In genomic region chr14:122393119-122393518, GRCm38 (mm10) we compare ENCODE assay signal across 28 mouse cellular contexts. TPM values are rescaled to one million over a fixed set of nuclear protein-coding genes. Genes with fewer than 3 reads are reported as not detected.
A peak's percentile ranks its signal among the peaks of the same experiment; 100 is the strongest.
DNase-seq lines count a peak whose midpoint lies in the region; ATAC-seq and TF ChIP-seq lines count a peak whose summit lies in the region.
"Had no signal": no experiment of that assay in that cellular context is flagged by ENCODE, and none has a peak within 500 bp of the region (broad histone marks: within the 10 kb centered on the region; RNA-seq: fewer than 3 reads in every experiment).

No protein-coding gene starts in this region.

- no peaks in the 10 kb centered on the region for H3K27me3 ChIP-seq in ES-Bruce4 (ENCODE audit: control insufficient read depth, insufficient read depth, low read length, poor library complexity, severe bottlenecking)
- no peaks in the 10 kb centered on the region for H3K27me3 ChIP-seq in intestine, embryonic 16.5 days (replicated peaks; ENCODE audit: control insufficient read depth, insufficient read depth, low read length)
- H3K27me3 ChIP-seq: embryonic facial prominence, embryonic 13.5 days; embryonic facial prominence, embryonic 15.5 days; Patski had no signal

- H3K9me3 ChIP-seq in ES-Bruce4 (replicated peaks; ENCODE audit: control insufficient read depth, insufficient read depth, low read length, poor library complexity, severe bottlenecking), result no peaks in the 10 kb centered on the region
- H3K9me3 ChIP-seq in intestine, embryonic 16.5 days (ENCODE audit: control insufficient read depth, low read length), result no peaks in the 10 kb centered on the region
- H3K9me3 ChIP-seq: embryonic facial prominence, embryonic 13.5 days; embryonic facial prominence, embryonic 15.5 days; forebrain, embryonic 10.5 days; forebrain, embryonic 13.5 days; G1E had no signal

- DNase-seq in ES-CJ7 (ENCODE audit: low read depth, low spot score) (peak; percentile 75), R1 (ENCODE audit: low read depth, low spot score) (peak; percentile 50)
- DNase-seq in lung, postnatal 25 days (ENCODE audit: low spot score), result no peak
- DNase-seq: adrenal gland, adult 8-10 months; adrenal gland, postnatal 14 days; cerebellum, adult 11 months; cerebellum, adult 18-20 months; cerebellum, adult 8-10 months; cerebellum, adult 9-11 months; cerebellum, postnatal 36 days; embryo, embryonic 11 days had no signal

- H3K4me2 ChIP-seq in intestine, embryonic 16.5 days (ENCODE audit: low read depth, low read length), result no peak overlapping the region
- H3K4me2 ChIP-seq: embryonic facial prominence, embryonic 13.5 days; embryonic facial prominence, embryonic 15.5 days; forebrain, embryonic 13.5 days had no signal

- no peak for ATAC-seq in granulocyte monocyte progenitor cell, adult 5-6 weeks (replicated peaks; ENCODE audit: poor library complexity, severe bottlenecking)
- no peak for ATAC-seq in intestine, embryonic 16.5 days
- ATAC-seq: activated CD4-positive, CD25-positive, alpha-beta regulatory T cell, adult 4 months; forebrain, embryonic 13.5 days; forebrain, embryonic 16.5 days; Patski had no signal

- TF ChIP-seq POLR2A in ES-Bruce4 (IDR thresholded peaks at IDR 0.05; ENCODE audit: insufficient read depth, low read length), result no peak

- no peak overlapping the region for H3K27ac ChIP-seq in ES-Bruce4 (ENCODE audit: insufficient read depth, low read length)
- H3K27ac ChIP-seq in intestine, embryonic 16.5 days (ENCODE audit: low read length), result no peak overlapping the region
- H3K27ac ChIP-seq: embryonic facial prominence, embryonic 13.5 days; embryonic facial prominence, embryonic 15.5 days; forebrain, embryonic 13.5 days had no signal

- peaks cover 5% of the 10 kb centered on the region for H3K4me1 ChIP-seq in ES-Bruce4 (ENCODE audit: control insufficient read depth, insufficient read depth, low read length)
- H3K4me1 ChIP-seq in intestine, embryonic 16.5 days (ENCODE audit: control insufficient read depth, insufficient read depth, low read length), result no peaks in the 10 kb centered on the region
- H3K4me1 ChIP-seq: embryonic facial prominence, embryonic 13.5 days; embryonic facial prominence, embryonic 15.5 days had no signal

- no peak overlapping the region for H3K4me3 ChIP-seq in ES-Bruce4 (ENCODE audit: low read depth, low read length)
- H3K4me3 ChIP-seq in intestine, embryonic 16.5 days (ENCODE audit: low read length), result no peak overlapping the region
- H3K4me3 ChIP-seq: embryonic facial prominence, embryonic 13.5 days; embryonic facial prominence, embryonic 15.5 days; erythroblast, embryonic 14.5 days; forebrain, embryonic 10.5 days; forebrain, embryonic 13.5 days had no signal

- peak; percentile 93 for TF ChIP-seq EP300 in ES-Bruce4 (IDR thresholded peaks at IDR 0.05; ENCODE audit: insufficient read depth, low read depth, low read length)

- WGBS in intestine, embryonic 16.5 days, result 80% methylated on average over 1 of the region's 1 CpGs

- TF ChIP-seq CTCF in ES-Bruce4 (IDR thresholded peaks at IDR 0.05; ENCODE audit: low read depth, low read length), result no peak

- H3K36me3 ChIP-seq in ES-Bruce4 (ENCODE audit: control insufficient read depth, insufficient read depth, low read length, poor library complexity, severe bottlenecking), result no peaks in the 10 kb centered on the region
- H3K36me3 ChIP-seq in intestine, embryonic 16.5 days (ENCODE audit: control insufficient read depth, insufficient read depth, low read length), result no peaks in the 10 kb centered on the region
- H3K36me3 ChIP-seq: embryonic facial prominence, embryonic 13.5 days; embryonic facial prominence, embryonic 15.5 days had no signal

- H3K9ac ChIP-seq in ES-Bruce4 (ENCODE audit: low read depth, poor library complexity, severe bottlenecking), result no peak overlapping the region
- no peak overlapping the region for H3K9ac ChIP-seq in intestine, embryonic 16.5 days (ENCODE audit: low read depth, low read length)
- H3K9ac ChIP-seq: embryonic facial prominence, embryonic 13.5 days; embryonic facial prominence, embryonic 15.5 days; forebrain, embryonic 13.5 days had no signal

RNA-seq across cellular contexts. Expression of gene Gm5089, which starts 57.8 kb away (rescaled TPM):
- 0.33 and 0.40 TPM in 2 replicates for polyA plus RNA-seq in ES-Bruce4 (2011; ENCODE audit: insufficient read depth, insufficient read length, low read depth, missing spikeins)
- not detected in 2 replicates for total RNA-seq in granulocyte monocyte progenitor cell, adult 5-6 weeks (2014; fragmentation: Nextera tagmentation)
- total RNA-seq in granulocyte monocyte progenitor cell, adult 5-6 weeks (2017), result not detected in 2 replicates
- not detected in 2 replicates for polyA plus RNA-seq in intestine, embryonic 16.5 days (2015; fragmentation: Nextera tagmentation; extraction: Ambion mirVana)
- total RNA-seq: adrenal gland, adult 18-20 months; adrenal gland, adult 8-10 months; adrenal gland, postnatal 14 days; adrenal gland, postnatal 4 days; common myeloid progenitor, adult 5-6 weeks had no signal
- polyA plus RNA-seq: activated CD4-positive, CD25-positive, alpha-beta regulatory T cell, adult 4 months; C2C12; embryonic facial prominence, embryonic 11.5 days; erythroblast, embryonic 14.5 days; G1E; Patski had no signal
